In the genomic region with DNA sequence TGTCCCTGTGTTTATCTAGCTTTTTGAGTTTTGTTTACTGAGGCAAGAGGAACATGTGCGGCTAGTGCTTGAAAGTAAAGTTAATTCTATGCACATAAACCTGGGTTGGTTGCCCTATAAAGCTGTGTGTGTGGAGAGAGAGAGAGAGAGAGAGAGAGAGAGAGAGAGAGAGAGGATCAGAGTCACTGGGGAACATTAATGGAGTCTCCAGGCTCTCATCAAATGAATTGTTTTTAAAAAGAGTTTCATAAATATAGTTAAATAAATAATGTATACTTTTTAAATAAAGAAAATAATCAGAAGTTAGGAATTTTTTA, we compare ENCODE assay signal across 21 mouse cellular contexts. TPM values are rescaled to one million over a fixed set of nuclear protein-coding genes. Genes with fewer than 3 reads are reported as not detected.
A peak's percentile ranks its signal among the peaks of the same experiment; 100 is the strongest.
DNase-seq lines count a peak whose midpoint lies in the region; ATAC-seq and TF ChIP-seq lines count a peak whose summit lies in the region.
"Had no signal": no experiment of that assay in that cellular context is flagged by ENCODE, and none has a peak within 500 bp of the region (broad histone marks: within the 10 kb centered on the region; RNA-seq: fewer than 3 reads in every experiment).

No protein-coding gene starts in this region.

- H3K9me3 ChIP-seq in forebrain, embryonic 12.5 days: no peaks in the 10 kb centered on the region
- no peaks in the 10 kb centered on the region for H3K9me3 ChIP-seq in forebrain, embryonic 10.5 days
- H3K9me3 ChIP-seq in midbrain, embryonic 12.5 days: no peaks in the 10 kb centered on the region
- H3K9me3 ChIP-seq in midbrain, embryonic 10.5 days (replicated peaks): no peaks in the 10 kb centered on the region
- H3K9me3 ChIP-seq in midbrain, postnatal 0 days (ENCODE audit: low read length): no peaks in the 10 kb centered on the region
- no peaks in the 10 kb centered on the region for H3K9me3 ChIP-seq in embryonic facial prominence, embryonic 10.5 days
- H3K9me3 ChIP-seq: embryonic facial prominence, embryonic 12.5 days; forebrain, embryonic 15.5 days; heart, embryonic 12.5 days; hindbrain, embryonic 12.5 days had no signal

- no peak for DNase-seq in forebrain, embryonic 10.5 days (ENCODE audit: extremely low spot score, low spot score)
- DNase-seq in layer of hippocampus, adult 2 months (ENCODE audit: low spot score in 2 of 2): no peak
- no peak for DNase-seq in layer of hippocampus, adult 11-12 months (ENCODE audit: low spot score)
- no peak for DNase-seq in midbrain, embryonic 10.5 days (ENCODE audit: low spot score)
- DNase-seq in midbrain, postnatal 0 days (ENCODE audit: low spot score): no peak
- no peak for DNase-seq in embryonic facial prominence, embryonic 10.5 days (ENCODE audit: low spot score)
- DNase-seq: adrenal gland, postnatal 10 days; cerebellum, adult 11 months; cerebellum, adult 8-10 months; cerebellum, postnatal 14 days; embryo, embryonic 11 days; gastrocnemius, postnatal 14 days; heart, adult 2 months had no signal

- ATAC-seq in forebrain, embryonic 12.5 days (ENCODE audit: low FRiP score): peak; percentile 37; the same call in 1 of the 2 replicates
- peak; percentile 47; the same call in 1 of the 2 replicates for ATAC-seq in midbrain, embryonic 12.5 days (ENCODE audit: low FRiP score, low read depth)
- no peak for ATAC-seq in midbrain, postnatal 0 days (ENCODE audit: low FRiP score)

- no peak overlapping the region for H3K9ac ChIP-seq in forebrain, embryonic 12.5 days
- no peak overlapping the region for H3K9ac ChIP-seq in midbrain, embryonic 12.5 days (replicated peaks)
- no peak overlapping the region for H3K9ac ChIP-seq in midbrain, postnatal 0 days (replicated peaks; ENCODE audit: low read length, poor library complexity, severe bottlenecking)
- H3K9ac ChIP-seq: embryonic facial prominence, embryonic 12.5 days; forebrain, embryonic 15.5 days; heart, embryonic 12.5 days; hindbrain, embryonic 12.5 days had no signal

- H3K4me3 ChIP-seq in forebrain, embryonic 12.5 days (replicated peaks): no peak overlapping the region
- no peak overlapping the region for H3K4me3 ChIP-seq in forebrain, embryonic 10.5 days
- no peak overlapping the region for H3K4me3 ChIP-seq in layer of hippocampus, adult 2 months
- no peak overlapping the region for H3K4me3 ChIP-seq in midbrain, embryonic 12.5 days
- H3K4me3 ChIP-seq in midbrain, embryonic 10.5 days: no peak overlapping the region
- H3K4me3 ChIP-seq in midbrain, postnatal 0 days (ENCODE audit: low read depth, low read length): no peak overlapping the region
- no peak overlapping the region for H3K4me3 ChIP-seq in embryonic facial prominence, embryonic 10.5 days
- H3K4me3 ChIP-seq: embryonic facial prominence, embryonic 12.5 days; forebrain, embryonic 15.5 days; heart, adult 2 months; heart, embryonic 12.5 days; hindbrain, embryonic 12.5 days had no signal

- no peak overlapping the region for H3K4me2 ChIP-seq in forebrain, embryonic 12.5 days
- no peak overlapping the region for H3K4me2 ChIP-seq in midbrain, embryonic 12.5 days (replicated peaks)
- no peak overlapping the region for H3K4me2 ChIP-seq in midbrain, postnatal 0 days (ENCODE audit: low read depth, low read length, poor library complexity, severe bottlenecking)
- H3K4me2 ChIP-seq: embryonic facial prominence, embryonic 12.5 days; forebrain, embryonic 15.5 days; heart, embryonic 12.5 days; hindbrain, embryonic 12.5 days had no signal

- WGBS in forebrain, embryonic 12.5 days: 48% methylated on average over 1 of the region's 1 CpGs
- 68% methylated on average over 1 of the region's 1 CpGs for WGBS in forebrain, embryonic 10.5 days
- 39% methylated on average over 1 of the region's 1 CpGs for WGBS in midbrain, embryonic 12.5 days
- 62% methylated on average over 1 of the region's 1 CpGs for WGBS in midbrain, embryonic 10.5 days
- 36% methylated on average over 1 of the region's 1 CpGs for WGBS in midbrain, postnatal 0 days
- 76% methylated on average over 1 of the region's 1 CpGs for WGBS in embryonic facial prominence, embryonic 10.5 days

- H3K27ac ChIP-seq in forebrain, embryonic 12.5 days: no peak overlapping the region
- H3K27ac ChIP-seq in forebrain, embryonic 10.5 days: no peak overlapping the region
- peak overlapping the region; percentile 88 for H3K27ac ChIP-seq in layer of hippocampus, adult 2 months
- peak overlapping the region; percentile 60; the same call in 1 of the 2 replicates for H3K27ac ChIP-seq in midbrain, embryonic 12.5 days (replicated peaks)
- no peak overlapping the region for H3K27ac ChIP-seq in midbrain, embryonic 10.5 days (replicated peaks)
- H3K27ac ChIP-seq in midbrain, postnatal 0 days (ENCODE audit: low read depth, low read length): peak overlapping the region; percentile 19; the same call in 1 of the 2 replicates
- no peak overlapping the region for H3K27ac ChIP-seq in embryonic facial prominence, embryonic 10.5 days (replicated peaks)
- H3K27ac ChIP-seq: embryonic facial prominence, embryonic 12.5 days; heart, adult 2 months; hindbrain, embryonic 12.5 days had no signal

- no peak for TF ChIP-seq CTCF in layer of hippocampus, adult 2 months (conservative IDR thresholded peaks at IDR 0.05)
- no peak for TF ChIP-seq CTCF in midbrain, postnatal 0 days (IDR thresholded peaks at IDR 0.05)

- H3K36me3 ChIP-seq in forebrain, embryonic 12.5 days (replicated peaks): no peaks in the 10 kb centered on the region
- 0 out of 2 replicates have a peak, but pooled peaks cover 4% of the 10 kb centered on the region for H3K36me3 ChIP-seq in forebrain, embryonic 10.5 days (replicated peaks)
- H3K36me3 ChIP-seq in midbrain, embryonic 12.5 days: no peaks in the 10 kb centered on the region
- peaks cover 9% of the 10 kb centered on the region for H3K36me3 ChIP-seq in midbrain, embryonic 10.5 days
- H3K36me3 ChIP-seq in midbrain, postnatal 0 days (ENCODE audit: insufficient read depth, low read length): no peaks in the 10 kb centered on the region
- no peaks in the 10 kb centered on the region for H3K36me3 ChIP-seq in embryonic facial prominence, embryonic 10.5 days (replicated peaks)
- H3K36me3 ChIP-seq: embryonic facial prominence, embryonic 12.5 days; forebrain, embryonic 15.5 days; heart, embryonic 12.5 days; hindbrain, embryonic 12.5 days had no signal

- peaks cover 17% of the 10 kb centered on the region for H3K4me1 ChIP-seq in forebrain, embryonic 12.5 days
- H3K4me1 ChIP-seq in forebrain, embryonic 10.5 days: peaks cover 15% of the 10 kb centered on the region
- H3K4me1 ChIP-seq in midbrain, embryonic 12.5 days: peaks cover 20% of the 10 kb centered on the region
- peaks cover 19% of the 10 kb centered on the region for H3K4me1 ChIP-seq in midbrain, embryonic 10.5 days
- 0 out of 2 replicates have a peak, but pooled peaks cover 6% of the 10 kb centered on the region for H3K4me1 ChIP-seq in midbrain, postnatal 0 days (ENCODE audit: insufficient read depth, low read length)
- H3K4me1 ChIP-seq in embryonic facial prominence, embryonic 10.5 days: no peaks in the 10 kb centered on the region
- H3K4me1 ChIP-seq: embryonic facial prominence, embryonic 12.5 days; heart, embryonic 12.5 days; hindbrain, embryonic 12.5 days had no signal

- no peaks in the 10 kb centered on the region for H3K27me3 ChIP-seq in forebrain, embryonic 12.5 days
- no peaks in the 10 kb centered on the region for H3K27me3 ChIP-seq in forebrain, embryonic 10.5 days (ENCODE audit: poor library complexity, severe bottlenecking)
- no peaks in the 10 kb centered on the region for H3K27me3 ChIP-seq in midbrain, embryonic 12.5 days
- H3K27me3 ChIP-seq in midbrain, embryonic 10.5 days (ENCODE audit: low read depth, poor library complexity, severe bottlenecking): no peaks in the 10 kb centered on the region
- H3K27me3 ChIP-seq in midbrain, postnatal 0 days (ENCODE audit: insufficient read depth, low read length): no peaks in the 10 kb centered on the region
- no peaks in the 10 kb centered on the region for H3K27me3 ChIP-seq in embryonic facial prominence, embryonic 10.5 days (replicated peaks; ENCODE audit: low read depth, poor library complexity, severe bottlenecking)
- H3K27me3 ChIP-seq: embryonic facial prominence, embryonic 12.5 days; forebrain, embryonic 15.5 days; heart, embryonic 12.5 days; hindbrain, embryonic 12.5 days had no signal

RNA-seq across cellular contexts. Expression of gene Fmn2, which starts 21.8 kb away (rescaled TPM):
- polyA plus RNA-seq in forebrain, embryonic 12.5 days (2016; fragmentation: Nextera tagmentation; extraction: Ambion mirVana): 7.1 and 8.6 TPM in 2 replicates
- 3.3 and 4.1 TPM in 2 replicates for polyA plus RNA-seq in forebrain, embryonic 10.5 days (2016; fragmentation: Nextera tagmentation; extraction: Ambion mirVana)
- 10 to 100 TPM; 62.8 to 76.8 TPM for total RNA-seq in layer of hippocampus, adult 2 months (2021)
- 11.4 TPM in 2 replicates for polyA plus RNA-seq in midbrain, embryonic 12.5 days (2016; fragmentation: Nextera tagmentation; extraction: Ambion mirVana)
- polyA plus RNA-seq in midbrain, embryonic 10.5 days (2016; fragmentation: Nextera tagmentation; extraction: Ambion mirVana): 5.6 and 7.3 TPM in 2 replicates
- 19.9 and 25.3 TPM in 2 replicates for total RNA-seq in midbrain, postnatal 0 days (2014; rRNA removed)
- 6.0 and 8.2 TPM in 2 replicates for polyA plus RNA-seq in midbrain, postnatal 0 days (2015; fragmentation: Nextera tagmentation; extraction: Ambion mirVana)
- polyA plus RNA-seq in embryonic facial prominence, embryonic 10.5 days (2016; fragmentation: Nextera tagmentation; extraction: Ambion mirVana): 2.4 and 2.5 TPM in 2 replicates
- total RNA-seq: MEL had no signal
- polyA plus RNA-seq: C2C12 had no signal

Comparison
In these comparisons a context has a peak if more than half of its experiments do, and no peak if none do; other contexts are left out.
1. H3K27ac ChIP-seq: peak in layer of hippocampus, adult 2 months (single experiment), midbrain, embryonic 12.5 days (single experiment) and midbrain, postnatal 0 days (single experiment); none in forebrain, embryonic 12.5 days (single experiment), forebrain, embryonic 10.5 days (single experiment), midbrain, embryonic 10.5 days (single experiment) and embryonic facial prominence, embryonic 10.5 days (single experiment).